Mouse (Mus musculus): ENCODE results near the gene Zfp746. TPM values are rescaled to one million over a fixed set of nuclear protein-coding genes. Genes with fewer than 3 reads are reported as not detected.
A peak's percentile ranks its signal among the peaks of the same experiment; 100 is the strongest.
"Not testable (repeated sequence)": the region's sequence is repeated elsewhere in the genome, so short reads cannot be mapped to it uniquely, and the experiment has no call there.

The Zfp746 gene
- polyA plus RNA-seq (2012; rRNA removed): 17.4 and 18.1 TPM in 2 replicates

DNA sequence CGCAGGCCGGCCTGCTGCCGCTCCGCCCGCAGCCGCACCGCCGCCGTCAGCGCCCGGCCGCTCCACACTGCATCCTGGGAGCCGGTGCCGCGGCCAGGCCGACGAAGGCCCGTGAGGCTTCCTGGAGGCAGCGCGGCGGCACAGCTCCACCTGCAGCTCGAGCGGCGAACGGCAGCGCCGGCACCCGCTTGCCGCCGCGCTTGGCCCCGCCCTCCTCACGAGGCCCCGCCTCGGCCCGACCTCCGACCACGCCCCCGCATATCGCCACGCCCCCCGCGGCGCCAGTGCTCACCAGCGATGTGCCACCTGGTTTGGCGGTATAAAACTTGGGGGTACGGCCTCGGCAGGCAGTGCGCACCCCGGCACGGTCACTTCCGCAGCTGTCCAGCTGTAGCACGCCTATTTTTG is at the start of gene Zfp746:
Gene Zfp746, minus strand, starts transcription at position 123 of the 408 bp plus-strand sequence.
- peak within 1 kb of the TSS; percentile 87 for H3K27ac ChIP-seq (ENCODE audit: control insufficient read depth, insufficient read depth, low read depth, low read length)
- H3K4me3 ChIP-seq (ENCODE audit: control insufficient read depth, low read depth, low read length): peak within 1 kb of the TSS; percentile 86
- H3K4me1 ChIP-seq (ENCODE audit: control insufficient read depth, insufficient read depth, low read length): peaks cover 6% of the 10 kb centered on the region
- peaks cover 7% of the 10 kb centered on the region for H3K36me3 ChIP-seq (ENCODE audit: control insufficient read depth, insufficient read depth, low read length)
- peak; percentile 70 for TF ChIP-seq CTCF (IDR thresholded peaks at IDR 0.05; ENCODE audit: control insufficient read depth, insufficient read depth, insufficient replicate concordance, low read depth, low read length)
- TF ChIP-seq POLR2A (IDR thresholded peaks at IDR 0.05; ENCODE audit: control insufficient read depth, low read depth, low read length): peak; percentile 81
- H3K27me3 ChIP-seq (ENCODE audit: control insufficient read depth, insufficient read depth, low read length): no peaks in the 10 kb centered on the region

DNA sequence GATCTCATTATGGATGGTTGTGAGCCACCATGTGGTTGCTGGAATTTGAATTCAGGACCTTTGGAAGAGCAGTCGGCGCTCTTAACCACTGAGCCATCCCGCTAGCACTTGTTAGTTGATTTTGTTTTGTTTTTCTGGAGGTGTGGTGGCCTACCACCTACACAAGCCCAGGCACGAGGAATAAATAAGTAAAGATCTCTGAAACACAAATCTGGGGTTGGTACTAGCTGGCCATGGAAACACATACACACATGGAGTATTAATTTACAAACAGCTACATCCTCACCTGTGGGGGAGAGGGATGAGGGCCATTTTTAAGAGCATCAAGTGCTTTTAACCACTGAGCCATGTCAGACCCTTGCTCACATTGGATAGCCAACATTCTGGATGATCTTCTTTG is 34.7 kb upstream of the Zfp746 start:
- H3K27ac ChIP-seq (ENCODE audit: control insufficient read depth, insufficient read depth, low read depth, low read length); H3K27me3 ChIP-seq (ENCODE audit: control insufficient read depth, insufficient read depth, low read length); H3K36me3 ChIP-seq (ENCODE audit: control insufficient read depth, insufficient read depth, low read length): not testable (repeated sequence)

DNA sequence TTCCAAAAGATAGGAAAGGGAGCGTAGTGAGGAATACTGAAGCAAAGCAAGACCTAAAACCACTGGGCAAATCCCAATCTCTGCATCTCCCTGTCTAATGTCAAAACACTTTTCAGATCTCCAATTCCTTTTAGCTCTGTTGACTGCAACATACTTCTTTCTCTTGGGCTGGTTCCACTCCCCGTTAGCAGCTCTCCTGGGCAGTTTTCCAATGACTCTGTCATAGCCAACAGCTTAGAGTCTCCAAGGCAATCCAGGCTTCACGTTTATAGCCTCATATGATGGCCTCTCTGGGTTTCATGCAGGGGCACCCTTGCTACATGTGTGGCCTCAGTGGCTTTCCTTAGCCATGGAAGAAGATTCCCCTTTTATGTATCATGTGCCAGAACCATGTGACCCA is 29.6 kb upstream of the Zfp746 start:
- Histone ChIP-seq H3K4me1 (ENCODE audit: control insufficient read depth, insufficient read depth, low read length) (no peaks in the 10 kb centered on the region), H3K27ac (ENCODE audit: control insufficient read depth, insufficient read depth, low read depth, low read length) (no peak overlapping the region), H3K36me3 (ENCODE audit: control insufficient read depth, insufficient read depth, low read length) (no peaks in the 10 kb centered on the region), H3K4me3 (ENCODE audit: control insufficient read depth, low read depth, low read length) (no peak overlapping the region), H3K27me3 (ENCODE audit: control insufficient read depth, insufficient read depth, low read length) (no peaks in the 10 kb centered on the region)
- TF ChIP-seq POLR2A (IDR thresholded peaks at IDR 0.05; ENCODE audit: control insufficient read depth, low read depth, low read length) (no peak), CTCF (IDR thresholded peaks at IDR 0.05; ENCODE audit: control insufficient read depth, insufficient read depth, insufficient replicate concordance, low read depth, low read length) (no peak)

More for the DNA sequence above, 34.7 kb upstream of the Zfp746 start:
- not testable (repeated sequence) for H3K4me1 ChIP-seq (ENCODE audit: control insufficient read depth, insufficient read depth, low read length); H3K4me3 ChIP-seq (ENCODE audit: control insufficient read depth, low read depth, low read length)

DNA sequence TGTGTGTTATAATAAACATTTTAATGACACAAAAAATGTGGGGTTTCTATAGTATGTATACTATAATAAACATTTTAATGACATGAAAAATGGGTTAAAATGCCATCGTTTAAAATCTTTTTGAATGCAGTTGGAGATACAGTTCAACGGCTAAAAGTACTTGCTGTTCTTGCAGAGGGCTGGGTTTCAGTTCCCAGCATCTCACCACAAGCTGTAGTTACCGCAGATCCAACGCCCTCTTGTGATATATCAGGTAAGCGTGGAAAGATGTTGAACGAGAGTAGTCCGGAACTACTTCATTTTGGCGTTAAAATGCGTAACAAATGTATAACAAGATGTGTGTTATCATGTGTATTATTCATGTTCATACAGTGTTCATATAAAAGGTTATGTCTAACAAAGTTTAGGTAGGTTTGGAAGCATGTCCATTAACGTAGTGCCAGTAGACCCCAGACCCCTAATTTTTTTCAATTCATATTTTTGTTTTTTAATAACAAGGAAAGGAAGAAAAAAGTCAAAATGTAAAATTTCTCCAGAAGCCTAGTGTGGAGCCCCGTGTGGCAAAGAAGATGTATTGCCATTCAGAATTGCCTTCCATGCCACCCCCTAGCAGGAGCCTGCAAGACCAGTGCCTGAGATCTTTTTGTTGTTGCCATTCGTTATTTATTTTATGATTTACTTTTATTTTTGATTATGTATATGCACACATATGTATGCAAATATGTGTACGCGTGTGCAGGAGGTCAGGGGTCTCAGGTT is 743 bp upstream of the Zfp746 start:
- no peak overlapping the region for H3K27ac ChIP-seq (ENCODE audit: control insufficient read depth, insufficient read depth, low read depth, low read length)
- no peaks in the 10 kb centered on the region for H3K27me3 ChIP-seq (ENCODE audit: control insufficient read depth, insufficient read depth, low read length)
- peak overlapping the region; percentile 86 for H3K4me3 ChIP-seq (ENCODE audit: control insufficient read depth, low read depth, low read length)
- peaks cover 6% of the 10 kb centered on the region for H3K4me1 ChIP-seq (ENCODE audit: control insufficient read depth, insufficient read depth, low read length)
- TF ChIP-seq CTCF (IDR thresholded peaks at IDR 0.05; ENCODE audit: control insufficient read depth, insufficient read depth, insufficient replicate concordance, low read depth, low read length) (no peak), POLR2A (IDR thresholded peaks at IDR 0.05; ENCODE audit: control insufficient read depth, low read depth, low read length) (no peak)
- H3K36me3 ChIP-seq (ENCODE audit: control insufficient read depth, insufficient read depth, low read length): peaks cover 3% of the 10 kb centered on the region

DNA sequence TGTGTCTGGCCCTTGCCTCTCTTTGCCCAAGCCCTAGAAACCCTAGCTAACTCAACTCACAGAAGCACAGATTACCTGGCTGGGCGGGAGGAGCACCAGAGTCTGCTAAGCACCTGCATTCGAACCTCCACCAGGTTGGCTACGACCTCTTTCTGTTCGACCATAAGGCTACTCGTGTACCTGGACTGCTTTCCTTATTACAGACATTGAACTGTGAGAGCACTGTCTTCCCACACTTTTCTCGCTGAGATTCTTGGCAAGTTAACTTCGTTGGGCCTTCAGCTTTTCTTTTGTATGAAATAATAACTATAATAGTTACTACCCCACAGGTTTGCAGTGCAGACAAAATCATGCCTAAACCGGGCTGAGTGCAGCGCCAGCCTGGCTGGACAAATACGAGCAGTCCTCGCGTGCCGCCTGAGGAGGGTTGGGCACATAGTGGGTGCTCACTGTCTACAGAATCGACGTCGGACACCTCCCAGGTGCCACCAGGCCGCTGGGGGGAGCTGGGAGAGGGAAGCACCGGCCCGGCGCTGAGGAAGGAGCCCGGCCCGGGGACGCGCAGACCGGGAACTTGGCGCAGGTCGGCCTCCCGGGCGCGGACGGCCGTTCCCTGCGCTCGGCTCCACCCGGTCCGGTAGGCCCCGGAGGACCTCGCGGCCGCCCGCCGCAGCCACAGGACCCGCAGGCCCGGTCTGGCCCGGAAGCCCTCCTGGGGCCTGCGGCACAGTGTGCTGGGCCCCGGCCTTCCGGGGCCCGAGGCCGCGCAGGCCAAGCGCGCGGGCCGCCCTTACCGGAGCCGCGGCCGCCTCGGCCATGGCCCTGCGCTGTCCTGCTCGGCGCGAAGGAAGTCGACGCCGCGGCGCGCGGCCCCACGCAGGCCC is 630 bp downstream of the Zfp746 start:
- H3K4me1 ChIP-seq (ENCODE audit: control insufficient read depth, insufficient read depth, low read length): peaks cover 6% of the 10 kb centered on the region
- H3K4me3 ChIP-seq (ENCODE audit: control insufficient read depth, low read depth, low read length): peak overlapping the region; percentile 86
- TF ChIP-seq POLR2A (IDR thresholded peaks at IDR 0.05; ENCODE audit: control insufficient read depth, low read depth, low read length) (no peak), CTCF (IDR thresholded peaks at IDR 0.05; ENCODE audit: control insufficient read depth, insufficient read depth, insufficient replicate concordance, low read depth, low read length) (no peak)
- H3K27ac ChIP-seq (ENCODE audit: control insufficient read depth, insufficient read depth, low read depth, low read length): peak overlapping the region; percentile 87
- peaks cover 8% of the 10 kb centered on the region for H3K36me3 ChIP-seq (ENCODE audit: control insufficient read depth, insufficient read depth, low read length)
- H3K27me3 ChIP-seq (ENCODE audit: control insufficient read depth, insufficient read depth, low read length): no peaks in the 10 kb centered on the region

DNA sequence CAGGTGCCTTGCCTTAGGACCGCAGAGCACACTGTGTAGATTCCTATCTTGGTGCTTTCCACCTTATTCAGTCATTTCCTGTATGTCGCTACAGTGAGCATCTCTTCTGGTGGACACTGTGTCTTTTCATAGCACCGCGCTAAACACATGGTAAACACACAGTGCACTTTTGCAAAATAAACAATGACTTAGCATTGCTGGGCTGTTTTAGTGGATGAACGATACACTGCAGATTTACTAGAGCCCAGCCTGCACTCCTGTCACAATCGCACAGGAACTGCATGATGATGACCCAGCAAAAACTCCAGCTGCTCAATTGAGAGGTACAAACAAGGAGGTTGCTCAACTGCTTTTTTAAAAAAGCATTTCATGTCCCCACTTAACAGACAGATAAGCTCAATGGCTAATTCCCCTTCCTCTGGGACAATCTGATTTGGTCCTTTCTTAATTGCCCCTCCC is 2.6 kb downstream of the Zfp746 start:
- H3K36me3 ChIP-seq (ENCODE audit: control insufficient read depth, insufficient read depth, low read length): peaks cover 12% of the 10 kb centered on the region

DNA sequence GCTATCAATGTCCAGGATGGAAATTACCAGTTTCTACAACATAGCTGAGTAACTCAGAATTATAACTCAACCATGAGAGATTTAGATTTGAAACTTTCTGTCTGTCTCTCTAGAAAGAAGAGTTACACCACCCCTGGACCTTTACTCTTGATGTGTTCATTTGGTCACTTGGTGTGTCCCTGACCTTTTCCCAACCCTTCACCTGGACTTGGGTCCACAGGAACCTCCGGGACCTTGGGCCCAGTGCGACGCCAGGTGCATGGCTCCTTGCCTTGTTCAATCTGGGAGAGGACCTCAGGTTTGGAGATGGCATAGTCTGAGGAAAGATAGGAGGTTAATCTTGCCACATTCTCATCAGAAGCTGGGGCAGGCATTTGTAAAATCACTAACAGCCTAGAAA is 4.4 kb downstream of the Zfp746 start:
- no peak overlapping the region for H3K27ac ChIP-seq (ENCODE audit: control insufficient read depth, insufficient read depth, low read depth, low read length)
- H3K36me3 ChIP-seq (ENCODE audit: control insufficient read depth, insufficient read depth, low read length): peaks cover 12% of the 10 kb centered on the region
- H3K4me1 ChIP-seq (ENCODE audit: control insufficient read depth, insufficient read depth, low read length): peaks cover 6% of the 10 kb centered on the region
- no peaks in the 10 kb centered on the region for H3K27me3 ChIP-seq (ENCODE audit: control insufficient read depth, insufficient read depth, low read length)
- H3K4me3 ChIP-seq (ENCODE audit: control insufficient read depth, low read depth, low read length): peak overlapping the region; percentile 20
- TF ChIP-seq CTCF (IDR thresholded peaks at IDR 0.05; ENCODE audit: control insufficient read depth, insufficient read depth, insufficient replicate concordance, low read depth, low read length) (no peak), POLR2A (IDR thresholded peaks at IDR 0.05; ENCODE audit: control insufficient read depth, low read depth, low read length) (no peak)

More for the DNA sequence above, 2.6 kb downstream of the Zfp746 start:
- Histone ChIP-seq H3K27ac (ENCODE audit: control insufficient read depth, insufficient read depth, low read depth, low read length) (no peak overlapping the region), H3K27me3 (ENCODE audit: control insufficient read depth, insufficient read depth, low read length) (no peaks in the 10 kb centered on the region), H3K4me1 (ENCODE audit: control insufficient read depth, insufficient read depth, low read length) (peaks cover 6% of the 10 kb centered on the region), H3K4me3 (ENCODE audit: control insufficient read depth, low read depth, low read length) (no peak overlapping the region)
- TF ChIP-seq POLR2A (IDR thresholded peaks at IDR 0.05; ENCODE audit: control insufficient read depth, low read depth, low read length) (no peak), CTCF (IDR thresholded peaks at IDR 0.05; ENCODE audit: control insufficient read depth, insufficient read depth, insufficient replicate concordance, low read depth, low read length) (no peak)
